ENCODE assay signal across 8 mouse cellular contexts in genomic region chr8:70798281-70798680, GRCm38 (mm10). TPM values are rescaled to one million over a fixed set of nuclear protein-coding genes. Genes with fewer than 3 reads are reported as not detected.
DNase-seq lines count a peak whose midpoint lies in the region; ATAC-seq and TF ChIP-seq lines count a peak whose summit lies in the region.

No protein-coding gene starts in this region.

- no peak overlapping the region for H3K9ac ChIP-seq in embryonic facial prominence, embryonic 13.5 days
- H3K9ac ChIP-seq in hindbrain, postnatal 0 days (replicated peaks; ENCODE audit: low read length) = no peak overlapping the region
- H3K9ac ChIP-seq in liver, embryonic 11.5 days (ENCODE audit: low read depth, low read length) = no peak overlapping the region; the same call in 1 of the 2 replicates

- peak overlapping the region; percentile 60 for H3K4me3 ChIP-seq in embryonic facial prominence, embryonic 13.5 days
- H3K4me3 ChIP-seq in hindbrain, postnatal 0 days (ENCODE audit: low read length) = peak overlapping the region; percentile 59
- peak overlapping the region; percentile 60 for H3K4me3 ChIP-seq in liver, embryonic 11.5 days (ENCODE audit: low read depth, low read length)
- H3K4me3 ChIP-seq in olfactory bulb, adult 2 months (ENCODE audit: insufficient read depth, low read depth, low read length) = peak overlapping the region; percentile 80

- no peak for TF ChIP-seq CTCF in hindbrain, postnatal 0 days (IDR thresholded peaks at IDR 0.05; ENCODE audit: low read depth)
- no peak for TF ChIP-seq CTCF in olfactory bulb, adult 2 months (IDR thresholded peaks at IDR 0.05; ENCODE audit: insufficient read depth, low read depth, low read length)

- peaks cover 55% of the 10 kb centered on the region for H3K27me3 ChIP-seq in embryonic facial prominence, embryonic 13.5 days
- 0 out of 2 replicates have a peak, but pooled peaks cover 7% of the 10 kb centered on the region for H3K27me3 ChIP-seq in hindbrain, postnatal 0 days (ENCODE audit: insufficient read depth, low read length)
- peaks cover 48% of the 10 kb centered on the region for H3K27me3 ChIP-seq in liver, embryonic 11.5 days (replicated peaks; ENCODE audit: control insufficient read depth, insufficient read depth, low read length)

- H3K4me2 ChIP-seq in embryonic facial prominence, embryonic 13.5 days = peak overlapping the region; percentile 87
- peak overlapping the region; percentile 96 for H3K4me2 ChIP-seq in hindbrain, postnatal 0 days (ENCODE audit: low read depth, low read length)
- peak overlapping the region; percentile 97 for H3K4me2 ChIP-seq in liver, embryonic 11.5 days

- no peak for ATAC-seq in embryonic facial prominence, embryonic 13.5 days (ENCODE audit: insufficient number of reproducible peaks, insufficient read depth, low FRiP score, low TSS enrichment, low read depth)
- ATAC-seq in hindbrain, postnatal 0 days = no peak
- ATAC-seq in liver, embryonic 11.5 days (replicated peaks; ENCODE audit: low FRiP score) = no peak
- no peak for ATAC-seq in inflammation-experienced regulatory T-cells, adult 6 months

- no peak for TF ChIP-seq POLR2A in olfactory bulb, adult 2 months (IDR thresholded peaks at IDR 0.05; ENCODE audit: insufficient read depth, low read depth, low read length)

- H3K27ac ChIP-seq in embryonic facial prominence, embryonic 13.5 days = no peak overlapping the region
- peak overlapping the region; percentile 48; the same call in 1 of the 2 replicates for H3K27ac ChIP-seq in hindbrain, postnatal 0 days
- H3K27ac ChIP-seq in liver, embryonic 11.5 days (ENCODE audit: low read depth, low read length) = no peak overlapping the region
- 0 out of 2 replicates have a peak overlapping the region, but pooled peaks have one; percentile 5 for H3K27ac ChIP-seq in olfactory bulb, adult 2 months (ENCODE audit: insufficient read depth, low read depth, low read length)

- H3K36me3 ChIP-seq in embryonic facial prominence, embryonic 13.5 days = no peaks in the 10 kb centered on the region
- H3K36me3 ChIP-seq in hindbrain, postnatal 0 days (ENCODE audit: insufficient read depth, low read length) = no peaks in the 10 kb centered on the region
- H3K36me3 ChIP-seq in liver, embryonic 11.5 days (ENCODE audit: control insufficient read depth, insufficient read depth, low read length) = no peaks in the 10 kb centered on the region

- H3K4me1 ChIP-seq in embryonic facial prominence, embryonic 13.5 days = peaks cover 20% of the 10 kb centered on the region
- peaks cover 10% of the 10 kb centered on the region for H3K4me1 ChIP-seq in hindbrain, postnatal 0 days (ENCODE audit: insufficient read depth, low read length)
- H3K4me1 ChIP-seq in liver, embryonic 11.5 days (replicated peaks; ENCODE audit: control insufficient read depth, insufficient read depth, low read length) = peaks cover 16% of the 10 kb centered on the region
- peaks cover 38% of the 10 kb centered on the region for H3K4me1 ChIP-seq in olfactory bulb, adult 2 months (ENCODE audit: control insufficient read depth, insufficient read depth, low read length)

- peak; percentile 24 for DNase-seq in cerebellum, adult 11 months
- no peak for DNase-seq in cerebellum, postnatal 14 days
- DNase-seq in hindbrain, postnatal 0 days (ENCODE audit: low spot score) = peak; percentile 57
- no peak for DNase-seq in liver, embryonic 11.5 days (ENCODE audit: low spot score)
- no peak for DNase-seq in spleen, postnatal 14 days (ENCODE audit: low spot score in 2 of 2)

- 11% methylated on average over 15 of the region's 15 CpGs for WGBS in embryonic facial prominence, embryonic 13.5 days
- 7% methylated on average over 15 of the region's 15 CpGs for WGBS in hindbrain, postnatal 0 days
- WGBS in liver, embryonic 11.5 days = 16% methylated on average over 15 of the region's 15 CpGs
- WGBS in olfactory bulb, adult 2 months = 10% methylated on average over 15 of the region's 15 CpGs

- no peaks in the 10 kb centered on the region for H3K9me3 ChIP-seq in embryonic facial prominence, embryonic 13.5 days
- no peaks in the 10 kb centered on the region for H3K9me3 ChIP-seq in hindbrain, postnatal 0 days (ENCODE audit: low read length)
- H3K9me3 ChIP-seq in liver, embryonic 11.5 days (ENCODE audit: control insufficient read depth, low read length) = no peaks in the 10 kb centered on the region

RNA-seq across cellular contexts. Expression of gene Mast3, which starts 6.6 kb away (rescaled TPM):
- 12.5 and 13.8 TPM in 2 replicates for polyA plus RNA-seq in embryonic facial prominence, embryonic 13.5 days (2015; fragmentation: Nextera tagmentation; extraction: Ambion mirVana)
- total RNA-seq in hindbrain, postnatal 0 days (2014; rRNA removed) = 35.2 and 42.1 TPM in 2 replicates
- 16.2 and 16.7 TPM in 2 replicates for polyA plus RNA-seq in hindbrain, postnatal 0 days (2015; fragmentation: Nextera tagmentation; extraction: Ambion mirVana)
- 18.2 and 19.3 TPM in 2 replicates for polyA plus RNA-seq in liver, embryonic 11.5 days (2014; fragmentation: Nextera tagmentation; extraction: Ambion mirVana)
- polyA plus RNA-seq in olfactory bulb, adult 2 months (2012; ENCODE audit: insufficient read depth, insufficient read length, low replicate concordance, missing spikeins) = 57.2 TPM in 1 of 2 replicates, not detected in the other
- 10 to 100 TPM; 14.8 to 20.5 (median 18.4) TPM for polyA plus RNA-seq in inflammation-experienced regulatory T-cells, adult 6 months (2017; shearing (Covaris generic))

RNA-seq across cellular contexts. Expression of gene Il12rb1, which starts 10.0 kb away (rescaled TPM):
- 0.07 and 0.54 TPM in 2 replicates for polyA plus RNA-seq in embryonic facial prominence, embryonic 13.5 days (2015; fragmentation: Nextera tagmentation; extraction: Ambion mirVana)
- not detected in 2 replicates for total RNA-seq in hindbrain, postnatal 0 days (2014; rRNA removed)
- polyA plus RNA-seq in hindbrain, postnatal 0 days (2015; fragmentation: Nextera tagmentation; extraction: Ambion mirVana) = not detected in 2 replicates
- polyA plus RNA-seq in liver, embryonic 11.5 days (2014; fragmentation: Nextera tagmentation; extraction: Ambion mirVana) = 0.10 and 0.25 TPM in 2 replicates
- polyA plus RNA-seq in olfactory bulb, adult 2 months (2012; ENCODE audit: insufficient read depth, insufficient read length, low replicate concordance, missing spikeins) = not detected in 2 replicates
- polyA plus RNA-seq in inflammation-experienced regulatory T-cells, adult 6 months (2017; shearing (Covaris generic)) = 10 to 100 TPM; 13.8 to 38.5 (median 18.3) TPM

RNA-seq across cellular contexts. Expression of gene Pik3r2, which starts 21.8 kb away (rescaled TPM):
- 76.8 and 85.4 TPM in 2 replicates for polyA plus RNA-seq in embryonic facial prominence, embryonic 13.5 days (2015; fragmentation: Nextera tagmentation; extraction: Ambion mirVana)
- total RNA-seq in hindbrain, postnatal 0 days (2014; rRNA removed) = 162 and 176 TPM in 2 replicates
- 101 and 103 TPM in 2 replicates for polyA plus RNA-seq in hindbrain, postnatal 0 days (2015; fragmentation: Nextera tagmentation; extraction: Ambion mirVana)
- 41.5 and 44.6 TPM in 2 replicates for polyA plus RNA-seq in liver, embryonic 11.5 days (2014; fragmentation: Nextera tagmentation; extraction: Ambion mirVana)
- polyA plus RNA-seq in olfactory bulb, adult 2 months (2012; ENCODE audit: insufficient read depth, insufficient read length, low replicate concordance, missing spikeins) = not detected in 2 replicates
- 1 to 10 TPM; 2.6 to 5.4 (median 5.4) TPM for polyA plus RNA-seq in inflammation-experienced regulatory T-cells, adult 6 months (2017; shearing (Covaris generic))

RNA-seq across cellular contexts. Expression of gene Mpv17l2, which starts 37.5 kb away (rescaled TPM):
- 29.3 and 36.7 TPM in 2 replicates for polyA plus RNA-seq in embryonic facial prominence, embryonic 13.5 days (2015; fragmentation: Nextera tagmentation; extraction: Ambion mirVana)
- total RNA-seq in hindbrain, postnatal 0 days (2014; rRNA removed) = 37.2 and 53.9 TPM in 2 replicates
- 56.1 and 63.3 TPM in 2 replicates for polyA plus RNA-seq in hindbrain, postnatal 0 days (2015; fragmentation: Nextera tagmentation; extraction: Ambion mirVana)
- 67.7 and 76.4 TPM in 2 replicates for polyA plus RNA-seq in liver, embryonic 11.5 days (2014; fragmentation: Nextera tagmentation; extraction: Ambion mirVana)
- not detected in 2 replicates for polyA plus RNA-seq in olfactory bulb, adult 2 months (2012; ENCODE audit: insufficient read depth, insufficient read length, low replicate concordance, missing spikeins)
- 10 to 100 TPM; 35.5 to 46.1 (median 42.5) TPM for polyA plus RNA-seq in inflammation-experienced regulatory T-cells, adult 6 months (2017; shearing (Covaris generic))

RNA-seq across cellular contexts. Expression of gene Arrdc2, which starts 41.2 kb away (rescaled TPM):
- polyA plus RNA-seq in embryonic facial prominence, embryonic 13.5 days (2015; fragmentation: Nextera tagmentation; extraction: Ambion mirVana) = 5.9 and 7.7 TPM in 2 replicates
- 12.1 and 17.1 TPM in 2 replicates for total RNA-seq in hindbrain, postnatal 0 days (2014; rRNA removed)
- polyA plus RNA-seq in hindbrain, postnatal 0 days (2015; fragmentation: Nextera tagmentation; extraction: Ambion mirVana) = 4.6 and 4.9 TPM in 2 replicates
- 13.4 and 14.5 TPM in 2 replicates for polyA plus RNA-seq in liver, embryonic 11.5 days (2014; fragmentation: Nextera tagmentation; extraction: Ambion mirVana)
- not detected in 2 replicates for polyA plus RNA-seq in olfactory bulb, adult 2 months (2012; ENCODE audit: insufficient read depth, insufficient read length, low replicate concordance, missing spikeins)
- polyA plus RNA-seq in inflammation-experienced regulatory T-cells, adult 6 months (2017; shearing (Covaris generic)) = 1 to 10 TPM; 1.9 to 7.8 (median 3.7) TPM

Comparison
In these comparisons a context has a peak if more than half of its experiments do, and no peak if none do; other contexts are left out.
1. DNase-seq: peak in cerebellum, adult 11 months (single experiment) and hindbrain, postnatal 0 days (single experiment); none in cerebellum, postnatal 14 days (0 of 2), liver, embryonic 11.5 days (single experiment) and spleen, postnatal 14 days (0 of 2).
2. H3K27ac ChIP-seq: peak in hindbrain, postnatal 0 days (single experiment) and olfactory bulb, adult 2 months (single experiment); none in embryonic facial prominence, embryonic 13.5 days (single experiment) and liver, embryonic 11.5 days (single experiment).
3. Peak in every context shown above with its lines, with median percentiles within 50 percentile points of each other: H3K4me2 ChIP-seq and H3K4me3 ChIP-seq.